Mouse (Mus musculus): Measurements from ENCODE around the gene Angptl1.

Angptl1 gene

GRCm38 (mm10) chr1:156870616-156871015 is 32.3 kb downstream of the Angptl1 start:
- DNase-seq (ENCODE audit: low spot score): no peak

- DNase-seq (ENCODE audit: low spot score): no peak
Observed at GRCm38 (mm10) chr1:156884782-156885181, 46.4 kb downstream of the Angptl1 start.

- DNase-seq (ENCODE audit: low spot score): no peak
Observed at GRCm38 (mm10) chr1:156885879-156886278, 47.5 kb downstream of the Angptl1 start.

GRCm38 (mm10) chr1:156888830-156889229 is 50.5 kb downstream of the Angptl1 start:
- no peak for DNase-seq (ENCODE audit: low spot score)

- DNase-seq (ENCODE audit: low spot score): no peak
Observed at GRCm38 (mm10) chr1:156891561-156891960, 53.2 kb downstream of the Angptl1 start.

GRCm38 (mm10) chr1:156901689-156902088 is 63.3 kb downstream of the Angptl1 start:
- no peak for DNase-seq (ENCODE audit: low spot score)

- DNase-seq (ENCODE audit: low spot score): no peak
Observed at GRCm38 (mm10) chr1:156903899-156904298, 65.5 kb downstream of the Angptl1 start.

- no peak for DNase-seq (ENCODE audit: low spot score)
Observed at GRCm38 (mm10) chr1:156905660-156906059, 67.3 kb downstream of the Angptl1 start.

GRCm38 (mm10) chr1:156909265-156909664 is 70.9 kb downstream of the Angptl1 start:
- DNase-seq (ENCODE audit: low spot score): no peak

GRCm38 (mm10) chr1:156909866-156910265 is 71.5 kb downstream of the Angptl1 start:
- DNase-seq (ENCODE audit: low spot score): no peak
